In genomic region chr7:118277335-118277910, GRCm38 (mm10) we compare ENCODE assay signal across 7 mouse cellular contexts. TPM values are rescaled to one million over a fixed set of nuclear protein-coding genes. Genes with fewer than 3 reads are reported as not detected.
DNase-seq lines count a peak whose midpoint lies in the region; ATAC-seq and TF ChIP-seq lines count a peak whose summit lies in the region.

No protein-coding gene starts in this region.

- H3K4me2 ChIP-seq in intestine, embryonic 15.5 days (replicated peaks) = peak overlapping the region; percentile 24; the same call in 1 of the 2 replicates
- H3K4me2 ChIP-seq in forebrain, postnatal 0 days (ENCODE audit: low read depth) = no peak overlapping the region

- H3K4me1 ChIP-seq in intestine, embryonic 15.5 days (replicated peaks) = 0 out of 2 replicates have a peak, but pooled peaks cover 4% of the 10 kb centered on the region
- H3K4me1 ChIP-seq in forebrain, postnatal 0 days (ENCODE audit: insufficient read depth) = no peaks in the 10 kb centered on the region

- H3K36me3 ChIP-seq in intestine, embryonic 15.5 days = no peaks in the 10 kb centered on the region
- no peaks in the 10 kb centered on the region for H3K36me3 ChIP-seq in forebrain, postnatal 0 days (ENCODE audit: insufficient read depth)

- peak; percentile 39 for DNase-seq in urinary bladder, postnatal 14 days (ENCODE audit: low spot score)
- no peak for DNase-seq in urinary bladder, postnatal 25 days (ENCODE audit: low spot score)
- peak; percentile 28 for DNase-seq in adrenal gland, postnatal 25 days
- DNase-seq in lung, postnatal 36 days = peak; percentile 85
- no peak for DNase-seq in right cerebral cortex, postnatal 14 days
- no peak for DNase-seq in forebrain, postnatal 0 days

- ATAC-seq in intestine, embryonic 15.5 days = peak; percentile 72
- no peak for ATAC-seq in forebrain, postnatal 0 days

- H3K9ac ChIP-seq in intestine, embryonic 15.5 days = no peak overlapping the region
- H3K9ac ChIP-seq in forebrain, postnatal 0 days = no peak overlapping the region

- H3K9me3 ChIP-seq in intestine, embryonic 15.5 days = no peaks in the 10 kb centered on the region
- H3K9me3 ChIP-seq in forebrain, postnatal 0 days (ENCODE audit: low read length) = no peaks in the 10 kb centered on the region

- H3K27me3 ChIP-seq in intestine, embryonic 15.5 days (replicated peaks) = no peaks in the 10 kb centered on the region
- no peaks in the 10 kb centered on the region for H3K27me3 ChIP-seq in forebrain, postnatal 0 days (ENCODE audit: insufficient read depth, low read length)

- WGBS in intestine, embryonic 15.5 days = 48% methylated on average over 11 of the region's 11 CpGs
- 63% methylated on average over 11 of the region's 11 CpGs for WGBS in forebrain, postnatal 0 days

- no peak for TF ChIP-seq CTCF in forebrain, postnatal 0 days (IDR thresholded peaks at IDR 0.05; ENCODE audit: low read depth)

- H3K4me3 ChIP-seq in intestine, embryonic 15.5 days (replicated peaks) = no peak overlapping the region
- H3K4me3 ChIP-seq in forebrain, postnatal 0 days (ENCODE audit: low read depth, low read length) = no peak overlapping the region

- no peak overlapping the region for H3K27ac ChIP-seq in intestine, embryonic 15.5 days
- H3K27ac ChIP-seq in forebrain, postnatal 0 days (ENCODE audit: low read depth, low read length) = no peak overlapping the region

RNA-seq across cellular contexts. Expression of gene Smg1, which starts 34.0 kb away (rescaled TPM):
- 52.8 and 55.6 TPM in 2 replicates for total RNA-seq in adrenal gland, postnatal 25 days (2021)
- 16.8 and 18.0 TPM in 2 replicates for polyA plus RNA-seq in intestine, embryonic 15.5 days (2015; fragmentation: Nextera tagmentation; extraction: Ambion mirVana)
- 46.1 and 57.4 TPM in 2 replicates for total RNA-seq in forebrain, postnatal 0 days (2014; rRNA removed)
- polyA plus RNA-seq in forebrain, postnatal 0 days (2015; fragmentation: Nextera tagmentation; extraction: Ambion mirVana) = 7.2 and 14.2 TPM in 2 replicates

Comparison
In these comparisons a context has a peak if more than half of its experiments do, and no peak if none do; other contexts are left out.
1. DNase-seq: peak in urinary bladder, postnatal 14 days (single experiment), adrenal gland, postnatal 25 days (single experiment) and lung, postnatal 36 days (single experiment); none in urinary bladder, postnatal 25 days (single experiment), right cerebral cortex, postnatal 14 days (single experiment) and forebrain, postnatal 0 days (single experiment).